Mouse (Mus musculus): ENCODE results near the gene Ctdnep1. TPM values are rescaled to one million over a fixed set of nuclear protein-coding genes. Genes with fewer than 3 reads are reported as not detected.

Ctdnep1 gene
- polyA plus RNA-seq, 1 experiment, result 171 TPM

GRCm38 (mm10) chr11:70020731-70021263 is 39.8 kb downstream of the Ctdnep1 start:
- Histone ChIP-seq H3K27ac (ENCODE audit: insufficient read depth, low read length) (peak overlapping the region; percentile 86; the same call in 1 of the 2 replicates), H3K4me1 (ENCODE audit: control insufficient read depth, insufficient read depth, low read length) (peaks cover 8% of the 10 kb centered on the region; the same call in 1 of the 2 replicates), H3K4me3 (ENCODE audit: insufficient read depth, low read length) (peak overlapping the region; percentile 31)
- peak; percentile 29; the same call in 1 of the 2 replicates for TF ChIP-seq CTCF (IDR thresholded peaks at IDR 0.05; ENCODE audit: borderline replicate concordance, insufficient read depth, low read length)
- no peak for TF ChIP-seq POLR2A (IDR thresholded peaks at IDR 0.05; ENCODE audit: low read depth, low read length)

- Histone ChIP-seq H3K4me1 (ENCODE audit: control insufficient read depth, insufficient read depth, low read length) (peaks cover 12% of the 10 kb centered on the region; the same call in 1 of the 2 replicates), H3K4me3 (ENCODE audit: insufficient read depth, low read length) (peak overlapping the region; percentile 31)
Measured at GRCm38 (mm10) chr11:70021264-70022132, 40.5 kb downstream of the Ctdnep1 start.

GRCm38 (mm10) chr11:70023481-70024150 is 42.7 kb downstream of the Ctdnep1 start:
- TF ChIP-seq CTCF (IDR thresholded peaks at IDR 0.05; ENCODE audit: borderline replicate concordance, insufficient read depth, low read length) (no peak), POLR2A (IDR thresholded peaks at IDR 0.05; ENCODE audit: low read depth, low read length) (no peak)
- Histone ChIP-seq H3K4me1 (ENCODE audit: control insufficient read depth, insufficient read depth, low read length) (peaks cover 18% of the 10 kb centered on the region), H3K4me3 (ENCODE audit: insufficient read depth, low read length) (peak overlapping the region; percentile 19; the same call in 1 of the 2 replicates), H3K27ac (ENCODE audit: insufficient read depth, low read length) (no peak overlapping the region)

More at GRCm38 (mm10) chr11:70021264-70022132, 40.5 kb downstream of the Ctdnep1 start:
- TF ChIP-seq POLR2A (IDR thresholded peaks at IDR 0.05; ENCODE audit: low read depth, low read length), result no peak
- TF ChIP-seq CTCF (IDR thresholded peaks at IDR 0.05; ENCODE audit: borderline replicate concordance, insufficient read depth, low read length), result no peak
- H3K27ac ChIP-seq (ENCODE audit: insufficient read depth, low read length), result no peak overlapping the region

GRCm38 (mm10) chr11:70024151-70024514 is 43.2 kb downstream of the Ctdnep1 start:
- no peak overlapping the region for H3K4me3 ChIP-seq (ENCODE audit: insufficient read depth, low read length)
- H3K27ac ChIP-seq (ENCODE audit: insufficient read depth, low read length), result no peak overlapping the region
- no peak for TF ChIP-seq POLR2A (IDR thresholded peaks at IDR 0.05; ENCODE audit: low read depth, low read length)
- no peak for TF ChIP-seq CTCF (IDR thresholded peaks at IDR 0.05; ENCODE audit: borderline replicate concordance, insufficient read depth, low read length)
- peaks cover 18% of the 10 kb centered on the region for H3K4me1 ChIP-seq (ENCODE audit: control insufficient read depth, insufficient read depth, low read length)

DNA sequence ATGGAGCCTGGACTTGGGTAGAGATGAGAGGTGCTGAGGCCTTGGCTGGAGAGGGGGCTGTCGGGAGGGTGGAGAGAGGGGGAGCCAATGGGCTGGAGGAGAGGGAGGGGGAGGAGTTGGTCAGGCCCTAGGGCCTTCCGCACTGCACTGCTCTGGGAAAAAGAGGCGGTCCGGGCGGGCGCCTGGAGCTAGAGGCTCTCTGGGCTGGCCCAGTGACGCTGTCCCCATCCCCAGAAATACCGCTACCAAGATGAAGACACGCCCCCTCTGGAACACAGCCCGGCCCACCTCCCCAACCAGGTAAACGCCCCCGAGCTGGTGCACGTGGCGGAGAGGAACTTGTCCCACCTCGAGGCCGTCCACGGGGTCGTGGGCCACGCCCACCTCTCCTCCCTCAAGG is 45.7 kb downstream of the Ctdnep1 start:
- H3K4me1 ChIP-seq (ENCODE audit: control insufficient read depth, insufficient read depth, low read length), result peaks cover 15% of the 10 kb centered on the region
- H3K27ac ChIP-seq (ENCODE audit: insufficient read depth, low read length), result peak overlapping the region; percentile 70
- peak overlapping the region; percentile 30 for H3K4me3 ChIP-seq (ENCODE audit: insufficient read depth, low read length)
- 0 out of 2 replicates have a peak, but pooled peaks have one; percentile 6 for TF ChIP-seq POLR2A (IDR thresholded peaks at IDR 0.05; ENCODE audit: low read depth, low read length)
- TF ChIP-seq CTCF (IDR thresholded peaks at IDR 0.05; ENCODE audit: borderline replicate concordance, insufficient read depth, low read length), result no peak

DNA sequence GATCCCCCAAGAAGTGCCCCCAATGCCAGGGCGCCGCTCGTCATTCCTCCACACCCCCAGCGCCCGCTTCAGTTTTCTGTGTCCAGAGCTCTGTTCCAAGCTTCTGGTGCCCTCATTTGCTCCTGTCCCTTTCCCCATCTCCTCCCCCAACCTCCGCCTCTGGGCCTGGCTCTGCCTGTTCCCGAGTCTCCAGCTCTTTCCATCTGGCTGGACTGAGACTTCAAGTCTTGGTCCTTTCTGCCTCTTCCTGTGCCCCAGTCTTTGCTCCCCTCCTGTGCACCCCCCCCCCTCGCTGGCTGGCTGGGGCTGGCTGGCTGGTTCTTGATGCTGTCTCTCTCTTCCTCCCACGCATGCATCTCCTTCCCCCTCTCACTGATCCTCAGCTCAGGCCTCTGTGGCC is 46.4 kb downstream of the Ctdnep1 start:
- TF ChIP-seq CTCF (IDR thresholded peaks at IDR 0.05; ENCODE audit: borderline replicate concordance, insufficient read depth, low read length), result no peak
- TF ChIP-seq POLR2A (IDR thresholded peaks at IDR 0.05; ENCODE audit: low read depth, low read length), result 0 out of 2 replicates have a peak, but pooled peaks have one; percentile 21
- Histone ChIP-seq H3K4me3 (ENCODE audit: insufficient read depth, low read length) (peak overlapping the region; percentile 30; the same call in 1 of the 2 replicates), H3K4me1 (ENCODE audit: control insufficient read depth, insufficient read depth, low read length) (peaks cover 15% of the 10 kb centered on the region), H3K27ac (ENCODE audit: insufficient read depth, low read length) (peak overlapping the region; percentile 67)

- H3K27ac ChIP-seq (ENCODE audit: insufficient read depth, low read length), result peak overlapping the region; percentile 94
- H3K4me3 ChIP-seq (ENCODE audit: insufficient read depth, low read length), result peak overlapping the region; percentile 13
- TF ChIP-seq POLR2A (IDR thresholded peaks at IDR 0.05; ENCODE audit: low read depth, low read length) (peak; percentile 61), CTCF (IDR thresholded peaks at IDR 0.05; ENCODE audit: borderline replicate concordance, insufficient read depth, low read length) (no peak)
- peaks cover 12% of the 10 kb centered on the region for H3K4me1 ChIP-seq (ENCODE audit: control insufficient read depth, insufficient read depth, low read length)
Measured at GRCm38 (mm10) chr11:70028401-70029129, 47.6 kb downstream of the Ctdnep1 start.

DNA sequence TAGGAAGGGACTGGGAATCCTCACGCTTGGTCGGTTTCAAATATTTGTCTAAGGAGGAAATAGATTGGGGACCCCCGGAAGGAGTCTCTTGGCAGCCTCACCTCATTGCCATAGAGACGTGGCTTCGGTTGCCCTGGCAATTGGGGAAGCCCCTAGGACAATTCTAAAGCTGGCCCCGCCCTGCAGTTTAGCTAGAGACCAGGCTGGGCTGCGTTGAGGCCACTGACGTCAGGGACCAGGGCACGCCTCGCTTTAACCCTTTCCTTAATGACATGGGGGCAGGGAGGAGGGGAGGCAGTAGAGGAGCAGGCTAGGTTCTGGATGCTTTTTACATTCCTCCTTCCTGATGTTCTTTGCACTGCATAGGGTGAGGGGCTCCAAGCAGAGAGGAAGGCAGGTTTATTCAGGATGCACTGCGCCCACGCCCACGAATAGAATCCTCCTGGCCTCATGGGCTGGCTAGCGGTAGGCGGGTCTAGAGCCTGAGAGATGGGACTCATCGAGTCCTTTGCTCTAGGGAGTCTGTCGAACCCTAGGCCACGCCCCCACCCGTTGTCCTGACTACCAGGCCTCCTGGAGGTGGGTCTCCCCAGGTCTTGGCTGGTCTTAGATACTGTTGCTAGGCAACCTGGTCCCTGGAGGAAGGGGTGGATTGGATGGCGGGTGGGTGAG is 48.3 kb downstream of the Ctdnep1 start:
- Histone ChIP-seq H3K4me1 (ENCODE audit: control insufficient read depth, insufficient read depth, low read length) (peaks cover 11% of the 10 kb centered on the region), H3K27ac (ENCODE audit: insufficient read depth, low read length) (peak overlapping the region; percentile 94)
- TF ChIP-seq CTCF (IDR thresholded peaks at IDR 0.05; ENCODE audit: borderline replicate concordance, insufficient read depth, low read length) (no peak), POLR2A (IDR thresholded peaks at IDR 0.05; ENCODE audit: low read depth, low read length) (no peak)

More for the DNA sequence above, 48.3 kb downstream of the Ctdnep1 start:
- H3K4me3 ChIP-seq (ENCODE audit: insufficient read depth, low read length), result peak overlapping the region; percentile 17
